Mouse (Mus musculus) lung, adult 2 months (tissue): ENCODE results near the gene Vti1a. TPM values are rescaled to one million over a fixed set of nuclear protein-coding genes. Genes with fewer than 3 reads are reported as not detected.

Source experiments
- DNase-seq: peaks from one replicate; pipeline ENCODE4 v3.0.0; 2022
- H3K4me1 ChIP-seq: fragments of 200-500 bp; 2 replicates; pipeline ENCODE4 v1.6.1; 2011; ENCODE audit warnings: low read length; ENCODE audit not compliant: control insufficient read depth, insufficient read depth
- H3K4me3 ChIP-seq: fragments of 200-500 bp; replicated peaks from 2 replicates; pipeline ENCODE3; 2011; ENCODE audit warnings: low read depth, mild to moderate bottlenecking, control low read depth, low read length; ENCODE audit errors: extremely low read depth
- CTCF ChIP-seq: fragments of 200-500 bp; IDR thresholded peaks from 2 replicates; pipeline ENCODE4 v1.5.1; 2011; ENCODE audit warnings: mild to moderate bottlenecking, low read length, control low read depth; ENCODE audit not compliant: insufficient read depth
- POLR2A ChIP-seq: fragments of 200-500 bp; IDR thresholded peaks from 2 replicates; pipeline ENCODE4 v1.6.1; 2011; ENCODE audit warnings: low read depth, mild to moderate bottlenecking, control low read depth, low read length, borderline replicate concordance; ENCODE audit errors: extremely low read depth
- WGBS: fragments of 180-500 bp; shearing (Covaris S2); methylation state at CpG from one replicate; pipeline ENCODE4 v1.1.7; 2018; 5-methylcytosine and 5-hydroxymethylcytosine counted together
- polyA plus RNA-seq: library from polyadenylated mRNA; depleted of rRNA; stranded (reverse); fragments of >200 nt; gene quantifications from 2 replicates; pipeline ENCODE4 v1.2.3, GENCODE M21; 2012

Vti1a gene
- polyA plus RNA-seq, 1 experiment = 11.5 TPM

- Histone ChIP-seq H3K4me3 (no peak overlapping the region), H3K4me1 (no peaks in the 10 kb centered on the region)
- DNase-seq = no peak
- no peak for TF ChIP-seq CTCF
- TF ChIP-seq POLR2A = no peak
- 87% methylated on average over 7 of the region's 7 CpGs for WGBS
Measured at GRCm38 (mm10) chr19:55618546-55618945, 302.5 kb downstream of the Vti1a start.

GRCm38 (mm10) chr19:55620411-55621008, 304.4 kb downstream of the Vti1a start:
- no peaks in the 10 kb centered on the region for H3K4me1 ChIP-seq
- 50% methylated on average over 14 of the region's 14 CpGs for WGBS
- no peak overlapping the region for H3K4me3 ChIP-seq
- TF ChIP-seq POLR2A (no peak), CTCF (no peak)
- DNase-seq = no peak

GRCm38 (mm10) chr19:55621011-55621625, 305.0 kb downstream of the Vti1a start:
- TF ChIP-seq POLR2A = no peak
- TF ChIP-seq CTCF = no peak
- 62% methylated on average over 12 of the region's 12 CpGs for WGBS
- DNase-seq = no peak

GRCm38 (mm10) chr19:55622821-55623220, 306.7 kb downstream of the Vti1a start:
- Histone ChIP-seq H3K4me3 (no peak overlapping the region), H3K4me1 (no peaks in the 10 kb centered on the region)
- no peak for DNase-seq
- TF ChIP-seq POLR2A = no peak
- no peak for TF ChIP-seq CTCF
- 86% methylated on average over 18 of the region's 18 CpGs for WGBS

More at GRCm38 (mm10) chr19:55621011-55621625, 305.0 kb downstream of the Vti1a start:
- no peaks in the 10 kb centered on the region for H3K4me1 ChIP-seq
- H3K4me3 ChIP-seq = no peak overlapping the region

- 91% methylated on average over 13 of the region's 13 CpGs for WGBS
- no peak for DNase-seq
- Histone ChIP-seq H3K4me1 (no peaks in the 10 kb centered on the region), H3K4me3 (no peak overlapping the region)
- TF ChIP-seq POLR2A (no peak), CTCF (no peak)
Measured at GRCm38 (mm10) chr19:55623605-55624004, 307.5 kb downstream of the Vti1a start.

GRCm38 (mm10) chr19:55626483-55626882, 310.4 kb downstream of the Vti1a start:
- Histone ChIP-seq H3K4me3 (no peak overlapping the region), H3K4me1 (no peaks in the 10 kb centered on the region)
- no peak for TF ChIP-seq POLR2A
- TF ChIP-seq CTCF = no peak
- WGBS = 91% methylated on average over 16 of the region's 16 CpGs
- DNase-seq = no peak

GRCm38 (mm10) chr19:55626952-55627351, 310.9 kb downstream of the Vti1a start:
- WGBS = 88% methylated on average over 12 of the region's 12 CpGs
- DNase-seq = no peak

GRCm38 (mm10) chr19:55635488-55635887, 319.4 kb downstream of the Vti1a start:
- TF ChIP-seq CTCF (no peak), POLR2A (no peak)
- no peak overlapping the region for H3K4me3 ChIP-seq
- H3K4me1 ChIP-seq = no peaks in the 10 kb centered on the region
- no peak for DNase-seq
- WGBS = 77% methylated on average over 15 of the region's 15 CpGs

More at GRCm38 (mm10) chr19:55626952-55627351, 310.9 kb downstream of the Vti1a start:
- H3K4me3 ChIP-seq = no peak overlapping the region
- H3K4me1 ChIP-seq = no peaks in the 10 kb centered on the region
- TF ChIP-seq POLR2A (no peak), CTCF (no peak)

GRCm38 (mm10) chr19:55640251-55640650, 324.2 kb downstream of the Vti1a start:
- no peak overlapping the region for H3K4me3 ChIP-seq
- WGBS = 82% methylated on average over 6 of the region's 6 CpGs
- TF ChIP-seq POLR2A (no peak), CTCF (no peak)
- peaks cover 3% of the 10 kb centered on the region; the same call in 1 of the 2 replicates for H3K4me1 ChIP-seq
- DNase-seq = no peak

- no peak overlapping the region for H3K4me3 ChIP-seq
- TF ChIP-seq CTCF (no peak), POLR2A (no peak)
- 84% methylated on average over 2 of the region's 2 CpGs for WGBS
- H3K4me1 ChIP-seq = peaks cover 3% of the 10 kb centered on the region; the same call in 1 of the 2 replicates
- DNase-seq = no peak
Measured at GRCm38 (mm10) chr19:55641891-55642290, 325.8 kb downstream of the Vti1a start.
